Mouse (Mus musculus): ENCODE results near the gene Kirrel3.

- no peak for TF ChIP-seq CTCF (IDR thresholded peaks at IDR 0.05; ENCODE audit: low read depth, low read length)
- no peak for TF ChIP-seq POLR2A (IDR thresholded peaks at IDR 0.05; ENCODE audit: borderline replicate concordance, low read depth, low read length)
Measured at GRCm38 (mm10) chr9:34573906-34574305, 88.2 kb downstream of the Kirrel3 start.
